Mouse (Mus musculus) cerebellum, adult (tissue): Measurements from ENCODE around the gene Fam170b.

Experiments used
- ATAC-seq: cut with Nextera tagmentation; 2 replicates; pipeline ENCODE4 v1.9.2; 2017; ENCODE audit warnings: mild to moderate bottlenecking, moderate library complexity, mixed read lengths; ENCODE audit not compliant: insufficient number of reproducible peaks, low FRiP score, low TSS enrichment

Fam170b gene

DNA sequence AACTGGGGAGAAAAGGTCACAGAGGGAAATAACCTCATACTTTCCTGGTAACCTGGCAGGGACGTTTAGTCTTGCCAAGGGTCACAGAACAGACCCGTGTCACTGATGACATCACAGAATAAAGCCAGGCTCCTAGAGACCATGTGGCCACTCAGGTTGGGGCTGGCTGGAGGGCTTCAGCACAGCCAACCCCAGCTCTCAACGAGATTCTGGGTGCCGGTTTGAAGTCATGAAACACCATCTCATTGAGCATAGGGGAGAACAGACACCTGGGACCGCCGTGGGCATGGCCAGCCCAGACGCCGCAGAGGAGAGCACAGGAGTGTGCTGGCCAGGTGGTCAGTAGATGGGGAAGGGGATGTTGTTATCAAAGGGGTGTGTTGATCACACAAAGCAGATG, at the start of gene Fam170b:
Gene Fam170b (plus strand): TSS at position 116 of the 400 bp plus-strand sequence.
- no peak for ATAC-seq

DNA sequence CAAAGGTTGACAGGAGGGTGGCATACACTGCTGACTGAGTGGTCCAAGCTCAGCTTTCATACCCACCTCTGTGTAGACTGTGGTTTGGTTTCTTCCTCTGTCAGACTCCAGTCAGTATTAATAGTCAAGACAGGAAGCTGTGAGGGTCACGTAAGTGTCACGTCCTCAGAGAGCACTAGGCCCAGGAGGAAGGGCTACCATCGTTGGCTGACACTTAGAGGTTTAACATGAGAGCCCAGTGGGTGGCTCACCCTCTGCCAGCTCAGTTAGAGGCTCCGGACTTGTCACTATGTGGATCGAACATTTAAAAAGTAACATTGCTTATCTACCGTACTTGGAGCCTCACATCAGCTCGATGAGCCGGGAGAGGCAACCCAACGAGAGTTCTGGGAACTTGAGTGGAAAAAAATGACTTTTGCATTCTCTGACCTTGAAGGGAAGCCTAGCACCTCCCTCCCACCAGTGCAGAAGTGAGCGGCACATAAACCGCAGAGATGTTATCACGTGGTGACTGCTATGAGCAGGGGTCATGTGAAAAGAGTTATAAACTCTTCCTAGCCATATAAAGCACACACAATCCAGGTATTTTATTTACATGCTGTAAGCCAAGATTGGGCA, 49.5 kb upstream of the Fam170b start:
- no peak for ATAC-seq

DNA sequence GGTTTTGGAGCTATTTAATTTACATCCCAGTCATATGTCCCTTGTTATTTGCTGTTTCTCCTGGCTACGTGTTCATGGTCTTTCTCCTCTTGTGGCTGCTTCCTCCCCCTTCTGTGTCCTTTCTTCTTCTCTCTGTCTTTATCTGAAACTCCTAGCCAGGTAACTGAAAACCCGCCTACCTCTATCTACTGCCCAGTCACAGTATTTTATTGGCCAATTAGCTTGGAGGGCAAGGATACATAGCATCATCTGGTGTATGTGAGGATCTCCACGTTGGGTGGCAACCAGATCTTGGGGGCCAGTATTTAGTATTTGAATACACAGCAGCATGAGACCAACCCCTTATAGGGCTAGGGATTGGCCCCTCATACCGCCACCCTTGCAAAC, 49.0 kb upstream of the Fam170b start:
- ATAC-seq = no peak

DNA sequence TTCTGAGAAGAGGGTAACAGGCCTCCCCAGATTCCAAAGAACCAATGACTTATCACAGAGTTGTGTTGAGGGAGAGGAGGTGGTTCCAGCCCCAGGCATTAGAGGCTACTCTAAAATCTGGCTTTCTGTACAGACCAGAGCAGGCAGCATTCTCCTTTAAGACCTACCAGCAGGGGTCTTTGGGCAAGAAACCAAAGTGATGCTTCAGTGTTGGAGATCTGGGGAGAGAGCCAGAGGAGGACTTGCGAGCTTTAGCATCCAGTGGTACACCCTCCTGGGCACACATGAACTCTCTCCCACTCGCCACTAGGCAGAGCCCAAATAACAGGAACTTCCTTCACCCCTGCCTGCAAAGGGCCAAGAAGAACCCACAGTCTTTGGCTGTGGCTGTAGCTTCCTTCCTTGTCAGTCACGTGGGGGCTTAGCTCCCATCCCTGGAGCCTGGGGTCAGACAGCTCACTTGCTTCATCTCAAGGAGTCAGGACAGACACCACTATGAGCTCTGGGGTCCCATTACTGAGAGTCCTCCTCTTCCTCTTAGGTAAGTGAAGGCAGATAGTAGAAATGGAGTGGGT, 48.1 kb upstream of the Fam170b start, which contains the start of gene Tmem273:
Gene Tmem273 (plus strand): TSS at position 408 of the 575 bp plus-strand sequence.
- no peak for ATAC-seq

DNA sequence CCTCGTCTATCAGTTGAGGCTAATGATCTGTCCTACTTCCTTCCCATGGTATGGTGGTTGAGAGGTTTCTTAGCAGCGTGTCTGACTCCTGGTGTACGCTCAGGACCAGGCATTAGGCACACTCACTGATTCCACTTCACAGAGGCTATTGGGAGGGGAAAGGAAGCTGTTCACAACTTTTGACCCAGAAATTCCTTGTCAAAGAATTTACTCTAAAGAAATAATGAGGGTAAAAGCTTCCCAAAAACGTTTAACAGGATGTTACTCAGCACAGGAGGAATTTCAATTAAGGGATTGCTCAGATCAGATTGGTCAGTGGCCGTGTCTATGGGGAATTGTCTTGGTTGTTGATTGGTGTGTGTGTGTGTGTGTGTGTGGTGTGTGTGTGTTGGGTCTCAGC, 46.1 kb upstream of the Fam170b start:
- ATAC-seq = no peak

DNA sequence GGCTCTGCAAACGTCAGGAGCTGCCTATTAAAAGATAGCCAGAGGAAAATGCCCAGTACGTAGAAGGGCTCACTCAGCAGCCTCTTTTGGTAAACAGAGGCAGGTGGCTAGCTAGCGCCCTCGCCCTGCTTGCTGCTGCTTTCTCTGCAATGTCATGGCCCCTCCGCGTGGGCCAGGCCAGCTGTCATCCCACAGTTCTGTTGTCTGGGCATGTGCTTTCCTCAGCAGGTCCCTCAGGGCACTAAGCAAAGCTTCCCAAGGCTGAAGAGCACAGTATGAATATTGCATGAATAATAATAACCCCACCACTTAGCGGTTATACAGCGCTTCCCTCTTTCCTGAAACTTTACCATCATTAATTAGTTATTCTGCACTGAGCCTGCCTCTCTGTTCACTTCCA, 37.4 kb upstream of the Fam170b start:
- ATAC-seq = no peak

DNA sequence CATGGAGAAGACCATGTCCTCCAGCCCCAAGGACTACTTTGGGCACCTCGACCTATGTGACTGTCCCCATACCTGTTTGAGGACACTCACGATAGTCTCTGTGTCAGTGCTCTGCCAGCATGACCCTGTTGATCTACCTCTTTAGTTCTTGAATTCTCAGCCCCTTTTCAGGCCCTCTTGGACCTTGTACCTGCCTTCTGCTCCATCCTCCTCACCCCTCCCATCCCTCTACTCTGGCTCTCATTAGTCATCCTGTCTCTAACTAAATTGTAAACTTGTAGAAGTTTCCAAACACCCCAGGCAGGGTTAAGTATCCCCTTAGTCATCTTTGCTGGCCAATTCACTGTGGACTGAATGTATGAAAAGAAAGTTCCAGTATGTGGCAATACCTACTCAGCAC, 36.0 kb upstream of the Fam170b start:
- no peak for ATAC-seq

DNA sequence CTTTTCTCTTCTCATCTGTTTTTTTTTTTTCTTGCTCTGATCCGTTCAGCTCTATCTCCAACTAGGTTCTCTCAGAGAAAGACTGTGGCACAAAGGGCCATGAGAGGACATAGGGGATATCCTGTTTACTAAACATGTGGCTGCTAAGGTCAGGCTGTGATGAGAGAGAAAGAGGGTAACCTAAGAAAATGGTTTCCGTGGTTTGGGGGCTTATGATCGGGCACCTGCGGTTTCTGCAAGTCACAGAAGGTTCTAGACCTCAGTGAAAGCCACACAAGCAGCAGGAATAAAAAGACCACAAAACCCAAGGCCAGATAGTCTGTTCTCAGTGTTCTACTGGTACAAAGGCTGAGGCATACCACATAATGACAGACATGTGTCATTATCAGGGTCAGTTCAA, 35.4 kb upstream of the Fam170b start:
- no peak for ATAC-seq

DNA sequence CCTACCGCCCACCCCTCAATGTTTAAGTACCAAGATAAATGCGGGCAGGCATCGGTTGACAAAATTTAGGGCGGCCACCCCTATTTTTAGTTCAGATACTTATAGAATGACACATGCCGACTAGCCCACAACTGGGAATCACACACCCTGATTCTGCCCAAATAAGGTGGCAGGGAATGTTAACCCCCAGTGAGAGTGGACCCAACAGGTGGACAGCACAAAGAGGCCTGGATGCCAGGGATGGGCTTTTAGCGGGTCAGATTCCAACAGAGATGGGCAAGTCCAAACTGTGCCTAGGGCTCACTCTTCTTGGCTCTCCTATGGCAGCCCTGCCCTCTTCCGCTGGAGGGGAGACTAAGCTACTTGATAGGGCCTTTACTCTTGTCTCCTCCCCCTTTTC, 33.7 kb upstream of the Fam170b start:
- no peak for ATAC-seq

DNA sequence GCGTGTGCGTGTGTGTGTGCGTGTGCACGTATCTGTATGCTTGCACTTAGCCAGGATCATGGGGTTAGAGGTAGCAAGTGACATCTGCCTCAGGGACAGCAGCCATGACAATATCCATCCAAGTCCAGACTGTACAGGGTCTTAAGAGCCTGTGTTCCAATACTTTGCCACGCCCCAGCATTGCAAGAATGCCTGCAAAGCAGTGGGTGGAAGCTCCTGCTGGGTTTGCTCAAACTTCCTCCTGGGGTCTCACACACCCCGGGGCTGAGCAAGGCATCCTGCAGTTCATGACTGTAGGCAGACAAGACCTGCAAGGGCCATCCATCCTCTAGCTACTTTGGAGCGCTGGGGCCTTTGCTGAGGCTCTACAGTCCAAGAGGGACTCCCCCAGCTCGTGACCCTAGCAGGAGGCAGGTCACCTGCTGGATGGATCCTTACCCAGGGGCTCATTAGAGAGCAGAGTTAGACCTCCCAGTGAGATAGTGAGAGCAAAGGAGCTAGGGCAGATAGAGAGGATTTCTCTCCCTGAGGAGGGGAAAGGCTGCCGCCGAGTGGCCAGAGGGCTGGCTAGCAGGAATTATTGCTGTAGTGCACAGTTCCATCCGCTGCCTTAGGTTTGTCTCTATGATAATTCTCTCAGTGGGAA, 32.6 kb upstream of the Fam170b start:
- ATAC-seq = no peak

DNA sequence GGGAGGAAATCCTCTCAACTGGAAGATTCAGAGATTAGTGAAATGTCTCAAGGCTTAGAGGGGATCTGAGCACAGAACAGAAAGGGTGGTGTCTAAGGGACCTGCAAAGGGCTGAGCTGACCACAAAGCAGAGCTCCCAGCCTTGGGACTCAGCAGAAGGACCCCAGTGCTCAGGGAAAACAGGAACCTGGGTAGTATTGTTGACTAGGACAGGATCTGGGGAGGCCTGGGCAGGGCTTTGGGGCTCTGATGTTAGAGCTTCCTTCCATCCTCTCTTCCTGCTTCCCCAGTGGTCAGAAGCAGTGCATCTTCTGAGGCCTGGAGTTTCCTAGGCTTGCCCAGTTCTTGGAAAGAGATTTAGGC, 32.1 kb upstream of the Fam170b start:
- no peak for ATAC-seq

DNA sequence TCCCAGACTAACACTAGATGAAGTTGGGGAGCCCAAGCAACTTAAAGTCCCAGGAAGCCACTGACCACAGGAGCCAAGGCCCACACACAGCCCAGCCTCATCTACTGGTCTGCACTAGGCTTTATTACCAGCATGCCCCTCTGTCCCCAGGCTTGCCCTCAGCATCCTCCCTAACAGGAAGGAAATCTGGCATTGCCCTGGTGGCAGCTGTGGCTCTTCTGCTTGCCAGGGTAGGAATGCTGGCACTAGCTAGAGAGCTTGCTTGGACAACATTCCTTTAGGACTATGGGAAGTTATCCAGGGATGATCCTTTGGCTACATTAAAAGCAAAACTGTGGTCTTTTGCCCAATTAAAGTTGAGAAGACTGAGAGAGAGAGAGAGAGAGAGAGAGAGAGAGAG, 23.7 kb upstream of the Fam170b start:
- no peak for ATAC-seq

DNA sequence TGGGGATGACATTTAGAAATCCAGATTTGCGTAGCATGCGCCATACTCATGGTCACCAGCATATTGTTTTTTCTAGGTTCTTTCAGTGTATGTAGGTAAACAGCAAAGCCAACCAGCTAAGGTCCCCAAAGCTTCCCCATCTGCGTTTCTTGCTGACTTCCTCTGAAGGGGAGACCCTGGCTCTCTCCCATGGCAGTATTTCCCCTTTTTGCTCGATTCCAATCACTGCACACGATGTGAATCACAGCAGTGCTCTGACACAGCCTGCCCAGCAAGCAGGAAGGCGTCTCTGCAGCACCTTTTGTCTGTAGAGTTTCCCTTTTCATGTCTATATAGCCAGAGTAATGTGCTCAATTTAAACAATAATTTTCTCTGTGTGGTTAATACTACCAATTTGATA, 21.3 kb upstream of the Fam170b start:
- no peak for ATAC-seq

DNA sequence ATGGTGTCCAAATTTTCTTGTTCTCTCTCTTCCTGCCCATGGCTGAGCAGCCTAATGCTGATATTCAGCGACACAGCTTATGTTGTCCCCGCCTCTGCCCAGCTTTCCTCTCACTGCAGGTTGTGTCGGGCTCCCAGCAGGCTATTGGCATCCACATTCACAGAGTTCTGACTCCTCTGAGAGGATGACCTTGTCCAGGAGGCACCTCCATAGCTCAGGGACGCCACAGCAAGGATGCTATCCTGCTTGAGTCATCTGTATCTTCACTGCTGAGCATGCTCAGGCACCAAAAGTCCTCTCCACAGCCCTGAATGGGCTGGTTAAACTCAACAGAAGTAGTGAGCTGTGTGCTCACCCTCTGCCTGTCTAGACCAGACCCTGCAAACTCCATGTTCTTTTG, 18.8 kb upstream of the Fam170b start:
- ATAC-seq = no peak

DNA sequence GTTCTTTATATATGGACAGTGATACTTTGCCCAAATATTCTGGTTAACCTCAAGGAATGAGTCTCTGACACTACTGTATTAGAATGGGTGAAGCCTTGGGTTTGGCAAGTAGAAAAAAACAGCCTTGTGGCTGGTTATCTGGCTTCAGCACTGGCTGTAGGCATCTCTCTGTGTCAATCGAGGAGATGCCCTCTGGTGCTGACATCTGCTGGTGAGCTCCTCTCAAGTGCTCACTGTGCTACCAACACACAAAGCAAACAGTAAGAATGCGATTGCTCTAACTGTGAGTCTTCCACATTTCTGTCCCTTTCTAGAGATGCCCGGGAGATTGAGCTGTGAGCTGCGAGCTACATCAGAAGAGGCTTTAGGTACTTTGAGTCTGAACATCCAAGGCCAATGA, 17.2 kb upstream of the Fam170b start:
- no peak for ATAC-seq

DNA sequence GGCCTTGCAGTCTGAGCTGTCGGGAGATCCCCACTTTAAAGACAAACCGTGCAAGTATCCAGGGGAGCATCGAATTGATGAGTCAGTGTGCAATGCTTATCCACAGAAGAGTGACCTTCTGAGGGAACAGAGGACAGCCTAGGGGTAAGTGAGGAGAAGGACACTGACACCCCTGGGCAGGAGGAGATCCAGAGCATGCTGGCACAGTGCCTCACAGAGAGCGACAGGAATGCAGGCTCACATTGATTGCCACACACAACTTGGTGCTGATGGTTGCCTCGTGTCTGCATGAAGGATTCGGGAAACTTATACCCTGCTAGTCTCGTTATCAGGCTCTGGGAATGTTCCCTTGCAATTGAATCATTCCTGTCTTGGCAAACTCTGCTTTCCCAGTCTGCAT, 16.5 kb upstream of the Fam170b start:
- ATAC-seq = no peak

DNA sequence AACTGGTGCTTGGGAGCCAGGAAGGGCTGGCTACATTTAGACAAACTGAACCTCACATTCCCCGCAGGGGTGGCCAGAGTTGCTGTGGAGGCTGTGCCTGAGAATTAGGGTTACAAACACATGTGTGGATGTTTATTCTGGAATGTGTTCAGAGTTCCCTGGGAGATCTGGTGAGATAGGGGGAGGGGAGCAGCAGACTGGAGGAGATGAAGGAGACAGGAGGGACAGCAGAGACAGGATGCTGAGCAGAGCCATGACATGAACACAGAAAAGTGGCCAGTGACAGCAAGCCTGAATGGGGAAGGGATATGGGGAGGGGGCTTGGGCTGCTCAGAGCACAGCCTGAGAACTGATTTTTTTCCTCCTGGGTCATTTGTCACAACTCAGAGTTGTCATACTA, 14.5 kb upstream of the Fam170b start:
- no peak for ATAC-seq

DNA sequence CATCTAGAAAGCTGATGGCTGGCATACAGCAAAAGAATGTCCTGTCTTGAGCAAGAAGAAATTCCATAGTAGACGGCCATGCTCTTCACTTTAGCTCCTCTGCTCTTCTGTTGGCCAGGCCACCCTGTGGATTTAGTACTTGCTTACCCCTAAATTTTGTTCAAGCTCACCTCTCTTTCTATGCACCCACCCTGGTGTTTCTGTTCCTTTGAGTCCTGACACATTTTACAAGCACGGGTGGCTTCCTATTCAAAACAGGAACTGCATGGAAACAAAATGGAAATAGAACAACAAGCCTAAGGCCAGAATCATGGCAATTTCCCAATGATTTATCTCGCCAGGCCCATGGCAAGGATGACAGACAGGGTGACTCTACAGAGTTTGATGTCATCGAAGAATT, 10.9 kb upstream of the Fam170b start:
- no peak for ATAC-seq

DNA sequence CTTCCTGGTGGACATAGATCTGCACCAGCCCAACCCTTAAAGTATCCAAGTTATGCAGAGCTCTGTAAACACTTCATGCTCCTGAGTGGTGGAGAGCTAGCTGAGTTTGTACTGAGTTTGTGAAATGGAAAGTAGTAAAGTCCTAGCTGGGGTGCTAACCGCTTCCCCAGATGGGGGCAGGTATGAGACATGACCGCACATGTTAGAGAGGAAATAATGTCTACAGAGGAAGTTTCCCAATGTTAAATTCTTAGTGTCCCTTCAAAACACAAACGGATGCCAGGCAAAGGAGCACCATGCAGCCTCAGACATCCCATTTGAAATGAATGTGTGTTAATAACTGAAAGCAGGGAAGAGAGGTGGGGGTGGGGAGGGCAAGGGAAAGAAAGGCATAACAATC, 9.9 kb upstream of the Fam170b start:
- ATAC-seq = no peak

DNA sequence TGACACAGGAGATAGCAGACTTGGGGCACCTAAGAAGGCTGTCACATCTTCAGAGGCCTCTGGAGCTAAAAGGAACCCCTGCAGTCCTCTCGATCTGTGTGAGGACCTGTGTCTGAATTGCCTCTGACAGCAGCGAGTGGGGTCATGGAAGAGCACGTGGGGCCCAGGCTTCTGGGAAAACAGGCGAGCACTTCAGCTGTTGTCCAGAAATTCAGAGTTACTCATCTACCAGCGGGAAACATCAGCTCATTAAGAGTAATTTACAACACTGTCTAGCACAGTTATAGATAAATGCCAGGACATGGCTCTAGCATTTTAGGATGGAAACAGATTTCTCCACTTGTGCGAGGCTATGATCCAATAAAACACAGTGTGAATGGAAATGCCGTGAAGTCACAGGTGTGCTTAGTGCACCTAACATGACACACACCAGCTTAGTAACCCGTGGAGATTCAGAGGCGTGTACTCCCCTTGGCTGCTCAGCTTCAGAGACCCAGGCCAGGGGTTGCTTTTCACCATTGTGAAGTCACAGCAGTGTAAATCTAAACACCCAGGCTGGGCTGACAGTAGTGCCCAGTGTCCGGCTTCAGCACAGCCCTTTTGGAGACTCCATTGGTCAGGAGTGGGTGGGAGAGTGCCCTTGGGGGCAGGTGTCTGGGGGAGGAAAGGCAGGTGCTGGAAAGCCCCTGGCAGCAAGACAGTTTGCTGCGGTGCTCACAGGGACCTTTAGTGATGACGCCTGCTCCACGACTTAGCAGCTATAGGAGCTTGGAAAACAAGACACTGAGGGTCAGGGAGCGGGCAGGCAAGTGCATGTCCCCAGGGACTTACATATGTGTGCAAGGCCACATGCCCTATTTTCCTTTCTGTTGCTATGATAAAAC, 9.3 kb upstream of the Fam170b start:
- no peak for ATAC-seq

DNA sequence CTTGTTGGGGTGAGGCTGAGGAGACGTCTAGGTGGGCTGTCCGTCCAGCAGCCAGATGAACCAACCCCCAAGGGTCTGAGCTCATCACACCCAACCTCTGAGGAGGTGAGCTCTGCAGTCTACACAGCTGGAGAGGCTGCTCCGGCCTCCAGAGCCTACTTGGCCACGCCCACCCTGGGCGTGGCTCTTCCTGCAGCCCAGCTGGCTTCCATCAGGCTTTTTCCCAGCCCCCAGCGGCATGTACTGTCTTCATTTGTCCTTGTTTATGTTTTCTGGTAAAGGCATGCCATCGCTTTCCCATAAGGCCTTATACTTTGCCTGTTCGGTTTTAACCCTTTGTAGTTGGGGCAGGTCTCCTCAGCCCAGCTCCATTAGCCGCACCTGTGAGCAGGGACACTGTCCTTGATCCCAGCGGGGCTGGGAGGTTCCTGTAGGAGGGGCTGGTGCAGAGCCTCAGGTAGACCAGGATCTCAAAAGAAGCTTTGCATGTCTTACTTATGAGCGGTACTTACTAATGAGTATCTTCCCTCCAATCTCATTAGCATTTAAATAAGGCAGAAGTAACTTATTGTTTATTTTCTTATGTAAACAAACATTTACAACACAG, 8.2 kb upstream of the Fam170b start:
- no peak for ATAC-seq
